Mouse (Mus musculus) spleen, postnatal 4 days (tissue): ENCODE measurements around the gene Srprb.

Source experiments
- DNase-seq, 2 experiments: peaks; one replicate each; pipeline ENCODE4 v3.0.0; 2022; ENCODE audit warnings: low spot score in 2 of 2

Srprb gene

GRCm38 (mm10) chr9:103146703-103147102 lies 55.2 kb downstream of the Srprb start:
- no peak for DNase-seq

- DNase-seq = no peak
Observed at GRCm38 (mm10) chr9:103146257-103146656, 55.7 kb downstream of the Srprb start.

GRCm38 (mm10) chr9:103145351-103145750 lies 56.6 kb downstream of the Srprb start:
- no peak for DNase-seq

GRCm38 (mm10) chr9:103143881-103144280 lies 58.1 kb downstream of the Srprb start:
- DNase-seq = no peak

- no peak for DNase-seq
Observed at GRCm38 (mm10) chr9:103141266-103141665, 60.7 kb downstream of the Srprb start.

- DNase-seq = no peak
Observed at GRCm38 (mm10) chr9:103140384-103140783, 61.6 kb downstream of the Srprb start.

- no peak for DNase-seq
Observed at GRCm38 (mm10) chr9:103139481-103139880, 62.5 kb downstream of the Srprb start.
